Mouse (Mus musculus): ENCODE results near the gene Dync1i1. TPM values are rescaled to one million over a fixed set of nuclear protein-coding genes. Genes with fewer than 3 reads are reported as not detected.

The Dync1i1 gene
- total and polyA plus RNA-seq, 2 experiments from 2014 or later = 62.1 to 64.7 TPM

DNA sequence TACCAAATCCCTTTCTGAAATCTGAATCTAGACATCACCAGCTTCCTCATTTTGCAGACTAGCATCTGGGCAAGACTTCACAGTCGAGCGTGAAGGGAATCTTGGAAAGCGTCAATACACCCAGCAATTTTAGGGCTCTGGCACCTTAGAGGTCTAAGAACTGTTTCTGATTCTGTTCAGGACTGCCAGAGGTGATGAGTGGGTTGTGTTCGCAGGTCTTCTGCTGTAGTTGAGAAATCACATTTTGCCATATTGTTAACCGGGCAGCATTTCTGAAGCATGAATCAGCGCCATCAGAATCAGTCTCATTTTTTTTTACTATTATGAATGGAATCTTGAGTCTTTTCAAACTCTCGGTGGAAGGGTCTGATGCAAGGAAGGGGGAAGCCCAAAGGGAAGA is 185.9 kb downstream of the Dync1i1 start:
- no peaks in the 10 kb centered on the region for H3K27me3 ChIP-seq (ENCODE audit: insufficient read depth, low read length)
- WGBS = 75% methylated on average over 7 of the region's 7 CpGs
- DNase-seq (ENCODE audit: low spot score) (no peak), ATAC-seq (no peak)
- no peak for TF ChIP-seq CTCF (IDR thresholded peaks at IDR 0.05; ENCODE audit: low read depth)
- no peak overlapping the region for H3K9ac ChIP-seq (replicated peaks; ENCODE audit: low read length)
- no peaks in the 10 kb centered on the region for H3K36me3 ChIP-seq (ENCODE audit: insufficient read depth, low read length)
- H3K4me1 ChIP-seq (ENCODE audit: insufficient read depth, low read length) = no peaks in the 10 kb centered on the region
- H3K4me2 ChIP-seq (ENCODE audit: low read depth, low read length) = no peak overlapping the region
- no peaks in the 10 kb centered on the region for H3K9me3 ChIP-seq (ENCODE audit: low read length)
- no peak overlapping the region for H3K4me3 ChIP-seq (ENCODE audit: low read length)
- H3K27ac ChIP-seq = no peak overlapping the region

DNA sequence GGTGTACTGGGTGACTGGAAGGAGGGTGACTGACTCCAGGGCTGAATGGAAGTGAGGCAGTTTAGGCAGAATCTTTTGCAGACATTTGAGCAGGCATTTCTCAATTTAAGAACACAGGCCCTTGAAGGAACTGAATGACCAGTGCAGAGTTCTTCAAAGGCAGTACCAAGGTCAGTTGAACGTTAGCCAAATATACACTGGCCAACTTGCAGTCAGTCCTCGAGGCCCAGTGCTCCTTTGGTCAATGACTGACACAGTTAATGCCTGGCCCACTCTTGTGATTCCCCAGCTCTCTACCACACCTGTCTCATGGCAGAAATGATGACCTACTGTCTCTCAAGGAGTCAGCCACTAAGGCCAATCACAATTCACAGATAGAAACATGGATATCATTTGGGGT is 189.6 kb downstream of the Dync1i1 start:
- Histone ChIP-seq H3K9me3 (ENCODE audit: low read length) (no peaks in the 10 kb centered on the region), H3K9ac (replicated peaks; ENCODE audit: low read length) (no peak overlapping the region), H3K4me2 (ENCODE audit: low read depth, low read length) (no peak overlapping the region), H3K4me3 (ENCODE audit: low read length) (no peak overlapping the region), H3K27me3 (ENCODE audit: insufficient read depth, low read length) (no peaks in the 10 kb centered on the region), H3K27ac (no peak overlapping the region), H3K4me1 (ENCODE audit: insufficient read depth, low read length) (no peaks in the 10 kb centered on the region), H3K36me3 (ENCODE audit: insufficient read depth, low read length) (no peaks in the 10 kb centered on the region)
- WGBS = 60% methylated on average over 2 of the region's 2 CpGs
- DNase-seq (ENCODE audit: low spot score) = no peak
- TF ChIP-seq CTCF (IDR thresholded peaks at IDR 0.05; ENCODE audit: low read depth) = no peak
- ATAC-seq = no peak

DNA sequence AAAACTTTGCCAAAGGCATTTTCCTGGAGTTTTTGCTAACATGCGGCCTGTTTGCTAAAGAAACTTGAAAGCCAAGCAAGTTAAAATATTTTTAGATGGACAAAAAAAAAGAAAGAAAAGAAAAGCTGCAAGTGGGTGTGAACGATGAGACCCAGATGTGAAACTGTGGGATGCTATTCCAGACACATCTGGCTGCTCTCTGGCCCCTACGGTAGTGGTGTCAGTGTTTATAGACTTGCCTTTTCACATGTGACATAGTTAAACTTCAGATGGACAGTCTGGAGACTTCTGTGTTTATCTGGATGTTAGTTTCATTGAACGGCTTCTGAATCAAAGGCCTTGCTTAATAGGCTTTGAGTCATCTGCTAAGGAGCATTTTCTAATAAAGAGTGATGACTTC is 195.2 kb downstream of the Dync1i1 start:
- no peak for TF ChIP-seq CTCF (IDR thresholded peaks at IDR 0.05; ENCODE audit: low read depth)
- Histone ChIP-seq H3K27ac (no peak overlapping the region), H3K36me3 (ENCODE audit: insufficient read depth, low read length) (no peaks in the 10 kb centered on the region), H3K27me3 (ENCODE audit: insufficient read depth, low read length) (no peaks in the 10 kb centered on the region), H3K4me2 (ENCODE audit: low read depth, low read length) (no peak overlapping the region), H3K4me3 (ENCODE audit: low read length) (no peak overlapping the region), H3K9me3 (ENCODE audit: low read length) (no peaks in the 10 kb centered on the region), H3K4me1 (ENCODE audit: insufficient read depth, low read length) (no peaks in the 10 kb centered on the region), H3K9ac (replicated peaks; ENCODE audit: low read length) (no peak overlapping the region)
- ATAC-seq (no peak), DNase-seq (ENCODE audit: low spot score) (no peak)
- 87% methylated on average over 4 of the region's 4 CpGs for WGBS

DNA sequence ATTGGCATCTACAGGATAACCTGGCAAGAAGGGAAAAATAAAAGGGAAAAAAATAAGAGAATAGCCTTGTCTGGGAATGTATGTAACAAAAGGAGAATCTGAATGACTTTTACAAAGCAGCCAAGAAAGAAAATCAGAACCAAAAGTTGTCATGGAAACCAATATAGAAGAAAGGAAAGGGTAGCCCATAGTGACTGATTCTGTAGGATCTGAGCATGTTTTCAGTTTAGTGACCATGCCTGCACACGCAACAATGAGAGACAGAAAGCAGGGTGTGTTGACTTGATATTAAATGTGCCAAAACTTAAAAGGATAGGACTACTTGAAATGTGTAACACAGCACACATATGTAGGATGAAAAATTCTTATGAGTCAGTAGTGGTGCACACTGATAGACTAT is 197.2 kb downstream of the Dync1i1 start:
- WGBS = 38% methylated on average over 1 of the region's 1 CpGs
- no peak for ATAC-seq

DNA sequence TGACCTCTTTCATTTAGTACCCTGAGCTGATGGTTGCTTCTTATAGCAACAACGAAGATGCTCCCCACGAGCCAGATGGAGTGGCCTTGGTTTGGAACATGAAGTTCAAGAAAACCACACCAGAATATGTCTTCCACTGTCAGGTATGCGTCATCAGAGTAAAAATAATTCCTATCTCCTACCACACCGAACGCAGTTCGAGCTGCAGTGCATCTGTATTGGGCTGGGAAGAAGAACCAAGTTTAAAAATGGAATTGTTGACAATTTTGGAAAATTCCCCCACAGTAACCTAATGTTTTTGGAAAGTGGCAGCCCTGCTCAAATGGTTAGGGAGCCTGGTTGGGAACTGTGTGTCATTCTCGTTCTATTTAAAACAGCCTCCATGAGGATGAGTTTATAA is 197.7 kb downstream of the Dync1i1 start:
- no peak for ATAC-seq
- H3K9me3 ChIP-seq (ENCODE audit: low read length) = no peaks in the 10 kb centered on the region
- 91% methylated on average over 7 of the region's 7 CpGs for WGBS

More for the DNA sequence above, 197.2 kb downstream of the Dync1i1 start:
- no peak overlapping the region for H3K9ac ChIP-seq (replicated peaks; ENCODE audit: low read length)
- H3K4me3 ChIP-seq (ENCODE audit: low read length) = no peak overlapping the region
- H3K9me3 ChIP-seq (ENCODE audit: low read length) = no peaks in the 10 kb centered on the region
- H3K27me3 ChIP-seq (ENCODE audit: insufficient read depth, low read length) = no peaks in the 10 kb centered on the region
- no peak overlapping the region for H3K27ac ChIP-seq
- no peaks in the 10 kb centered on the region for H3K4me1 ChIP-seq (ENCODE audit: insufficient read depth, low read length)
- no peak for DNase-seq (ENCODE audit: low spot score)
- no peak overlapping the region for H3K4me2 ChIP-seq (ENCODE audit: low read depth, low read length)
- no peaks in the 10 kb centered on the region for H3K36me3 ChIP-seq (ENCODE audit: insufficient read depth, low read length)
- no peak for TF ChIP-seq CTCF (IDR thresholded peaks at IDR 0.05; ENCODE audit: low read depth)

DNA sequence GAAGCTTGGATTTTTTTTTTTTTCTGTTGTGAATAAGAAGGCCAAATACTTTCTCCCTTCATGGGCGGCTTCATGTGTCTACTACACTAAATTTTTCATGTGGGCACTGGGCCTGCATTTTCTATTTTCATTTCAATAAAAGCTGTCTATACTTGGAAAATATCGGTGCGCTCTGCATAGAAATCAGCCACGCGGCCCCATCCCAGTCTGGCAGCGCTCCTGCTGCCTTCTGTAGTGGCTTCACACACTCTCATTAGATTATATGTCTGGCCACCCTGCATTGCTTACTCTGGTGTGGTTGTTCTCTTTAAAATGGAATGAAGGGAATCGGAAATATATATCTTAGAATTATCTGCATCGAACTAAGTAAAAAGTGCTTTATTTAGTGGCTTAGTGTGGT is 204.7 kb downstream of the Dync1i1 start:
- ATAC-seq (no peak), DNase-seq (ENCODE audit: low spot score) (peak; percentile 35)
- WGBS = 75% methylated on average over 8 of the region's 8 CpGs
- Histone ChIP-seq H3K4me2 (ENCODE audit: low read depth, low read length) (0 out of 2 replicates have a peak overlapping the region, but pooled peaks have one; percentile 10), H3K4me3 (ENCODE audit: low read length) (no peak overlapping the region), H3K36me3 (ENCODE audit: insufficient read depth, low read length) (no peaks in the 10 kb centered on the region), H3K27me3 (ENCODE audit: insufficient read depth, low read length) (no peaks in the 10 kb centered on the region), H3K9ac (replicated peaks; ENCODE audit: low read length) (no peak overlapping the region), H3K27ac (no peak overlapping the region), H3K9me3 (ENCODE audit: low read length) (no peaks in the 10 kb centered on the region), H3K4me1 (ENCODE audit: insufficient read depth, low read length) (no peaks in the 10 kb centered on the region)
- no peak for TF ChIP-seq CTCF (IDR thresholded peaks at IDR 0.05; ENCODE audit: low read depth)

More for the DNA sequence above, 197.7 kb downstream of the Dync1i1 start:
- Histone ChIP-seq H3K4me2 (ENCODE audit: low read depth, low read length) (no peak overlapping the region), H3K27ac (no peak overlapping the region), H3K27me3 (ENCODE audit: insufficient read depth, low read length) (no peaks in the 10 kb centered on the region), H3K36me3 (ENCODE audit: insufficient read depth, low read length) (no peaks in the 10 kb centered on the region), H3K9ac (replicated peaks; ENCODE audit: low read length) (no peak overlapping the region), H3K4me3 (ENCODE audit: low read length) (no peak overlapping the region), H3K4me1 (ENCODE audit: insufficient read depth, low read length) (no peaks in the 10 kb centered on the region)
- no peak for TF ChIP-seq CTCF (IDR thresholded peaks at IDR 0.05; ENCODE audit: low read depth)
- DNase-seq (ENCODE audit: low spot score) = no peak

DNA sequence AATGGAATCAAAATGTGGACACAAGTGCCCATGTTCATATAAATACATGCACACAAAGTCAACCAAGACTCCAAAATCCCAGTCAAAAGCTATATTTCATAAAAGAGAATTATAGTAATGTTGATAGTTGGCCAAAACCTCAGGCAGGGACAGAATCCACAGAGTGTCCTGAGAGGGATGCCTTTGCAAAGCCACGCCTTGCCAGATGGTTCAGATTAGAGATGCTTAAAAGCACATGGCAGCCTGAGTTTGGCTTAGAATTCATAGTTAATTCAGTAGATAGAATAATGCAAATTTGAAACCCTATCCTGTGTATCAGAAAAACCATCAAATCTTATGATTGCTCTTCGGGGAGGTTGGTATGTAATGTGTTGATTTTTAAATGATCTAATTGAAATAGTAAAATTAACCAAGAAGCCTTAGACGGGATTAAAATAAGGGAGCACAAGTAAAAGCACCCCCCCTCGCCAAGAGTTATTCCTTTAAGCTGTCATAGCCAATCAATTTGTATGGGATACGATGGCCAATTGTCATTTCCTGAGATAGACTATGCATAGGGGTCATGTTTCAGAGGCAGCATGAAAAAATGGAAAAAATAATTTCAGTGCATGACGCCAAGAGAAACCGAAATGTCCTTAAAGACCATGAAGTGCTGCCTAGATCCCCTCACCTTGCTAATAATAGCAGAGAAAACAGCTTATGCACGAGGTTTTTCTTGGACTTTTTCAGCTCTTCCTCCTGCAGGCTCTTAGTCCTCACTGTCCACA is 210.3 kb downstream of the Dync1i1 start:
- no peak overlapping the region for H3K4me2 ChIP-seq (ENCODE audit: low read depth, low read length)
- H3K27me3 ChIP-seq (ENCODE audit: insufficient read depth, low read length) = no peaks in the 10 kb centered on the region
- 76% methylated on average over 8 of the region's 8 CpGs for WGBS
- H3K36me3 ChIP-seq (ENCODE audit: insufficient read depth, low read length) = no peaks in the 10 kb centered on the region
- no peak overlapping the region for H3K4me3 ChIP-seq (ENCODE audit: low read length)
- DNase-seq (ENCODE audit: low spot score) = peak; percentile 62
- H3K4me1 ChIP-seq (ENCODE audit: insufficient read depth, low read length) = no peaks in the 10 kb centered on the region
- H3K9me3 ChIP-seq (ENCODE audit: low read length) = no peaks in the 10 kb centered on the region
- H3K9ac ChIP-seq (replicated peaks; ENCODE audit: low read length) = no peak overlapping the region
- ATAC-seq = peak; percentile 53; the same call in 1 of the 2 replicates
- TF ChIP-seq CTCF (IDR thresholded peaks at IDR 0.05; ENCODE audit: low read depth) = no peak
- H3K27ac ChIP-seq = no peak overlapping the region

All from hindbrain, postnatal 0 days (tissue).